ENCODE assay signal across 8 mouse cellular contexts in genomic region chr9:102717164-102717885, GRCm38 (mm10). TPM values are rescaled to one million over a fixed set of nuclear protein-coding genes. Genes with fewer than 3 reads are reported as not detected.
A peak's percentile ranks its signal among the peaks of the same experiment; 100 is the strongest.
DNase-seq lines count a peak whose midpoint lies in the region; ATAC-seq lines count a peak whose summit lies in the region.

No protein-coding gene starts in this region.

- H3K27ac ChIP-seq in hindbrain, embryonic 15.5 days (replicated peaks): peak overlapping the region; percentile 96

- H3K4me1 ChIP-seq in hindbrain, embryonic 15.5 days (replicated peaks): peaks cover 46% of the 10 kb centered on the region

- H3K9me3 ChIP-seq in hindbrain, embryonic 15.5 days: no peaks in the 10 kb centered on the region

- DNase-seq in ZHBTc4 (ENCODE audit: low read depth, low spot score): peak; percentile 97
- DNase-seq in cerebellum, postnatal 25 days: peak; percentile 89
- peak; percentile 96 for DNase-seq in gastrocnemius, adult 18-20 months (ENCODE audit: low spot score)
- DNase-seq in left cerebral cortex, adult 11 months (ENCODE audit: low spot score): peak; percentile 76
- DNase-seq in lung, postnatal 25 days (ENCODE audit: low spot score): peak; percentile 95
- peak; percentile 96 for DNase-seq in retina, postnatal 1 day
- DNase-seq in urinary bladder, postnatal 25 days (ENCODE audit: low spot score): peak; percentile 84

- no peaks in the 10 kb centered on the region for H3K27me3 ChIP-seq in hindbrain, embryonic 15.5 days

- peak; percentile 77 for ATAC-seq in hindbrain, embryonic 15.5 days (ENCODE audit: low FRiP score, low read depth)

- peak overlapping the region; percentile 81 for H3K4me3 ChIP-seq in hindbrain, embryonic 15.5 days

- peak overlapping the region; percentile 78 for H3K4me2 ChIP-seq in hindbrain, embryonic 15.5 days

- H3K9ac ChIP-seq in hindbrain, embryonic 15.5 days: peak overlapping the region; percentile 96

- H3K36me3 ChIP-seq in hindbrain, embryonic 15.5 days: no peaks in the 10 kb centered on the region

- under 1% methylated on average over 49 of the region's 50 CpGs for WGBS in hindbrain, embryonic 15.5 days

RNA-seq across cellular contexts. Expression of gene Amotl2, which starts 0.9 kb away (rescaled TPM):
- total RNA-seq in gastrocnemius, adult 18-20 months (2021): 10 to 100 TPM; 16.8 to 18.2 TPM
- 66.0 and 71.3 TPM in 2 replicates for polyA plus RNA-seq in hindbrain, embryonic 15.5 days (2015; fragmentation: Nextera tagmentation; extraction: Ambion mirVana)

Comparison
In these comparisons a context has a peak if more than half of its experiments do, and no peak if none do; other contexts are left out.
1. Peak in every context shown above with its lines: DNase-seq, ATAC-seq, H3K4me3 ChIP-seq and H3K27ac ChIP-seq.